Mouse (Mus musculus): Measurements from ENCODE around the gene Fbxl21. TPM values are rescaled to one million over a fixed set of nuclear protein-coding genes. Genes with fewer than 3 reads are reported as not detected.

The Fbxl21 gene
- polyA plus RNA-seq, 1 experiment: 0.09 TPM

DNA sequence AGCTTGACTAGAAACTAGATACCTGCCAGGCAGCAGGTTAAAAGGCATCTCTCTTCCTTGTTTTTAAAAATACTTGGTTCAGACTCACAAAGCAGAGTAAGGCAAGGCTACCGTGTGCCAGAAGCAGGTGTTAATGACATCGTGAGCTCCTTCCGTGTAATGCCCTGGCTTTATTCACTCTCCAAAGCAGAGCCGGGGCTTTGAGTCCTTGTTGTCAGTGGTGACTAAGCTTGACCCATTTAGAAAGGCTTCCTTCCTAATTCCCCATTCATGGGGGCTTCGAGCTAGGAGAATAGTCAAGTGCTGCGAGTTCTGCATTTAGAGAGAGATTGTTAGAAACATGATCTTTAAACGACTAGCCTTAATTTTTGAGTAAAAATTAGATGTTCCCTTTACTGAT, 5.5 kb upstream of the Fbxl21 start:
- Histone ChIP-seq H3K79me2 (ENCODE audit: control insufficient read depth, insufficient read depth) (no peaks in the 10 kb centered on the region), H3K4me3 (ENCODE audit: insufficient read depth, poor library complexity, severe bottlenecking) (no peak overlapping the region), H3K36me3 (ENCODE audit: control insufficient read depth, insufficient read depth) (no peaks in the 10 kb centered on the region), H3K27me3 (ENCODE audit: control insufficient read depth, insufficient read depth, insufficient read length) (peaks cover 4% of the 10 kb centered on the region), H3K79me3 (ENCODE audit: low read depth) (no peaks in the 10 kb centered on the region), H3ac (ENCODE audit: control insufficient read depth, insufficient read length, low read depth) (no peak overlapping the region)
- TF ChIP-seq FOSL1 (IDR thresholded peaks at IDR 0.05; ENCODE audit: insufficient read depth, low read length, poor library complexity, severe bottlenecking) (no peak), MYOG (IDR thresholded peaks at IDR 0.05; ENCODE audit: control insufficient read depth, extremely low read depth, insufficient read length) (no peak), CTCF (IDR thresholded peaks at IDR 0.05; ENCODE audit: control insufficient read depth, insufficient read depth, insufficient read length) (no peak), USF1 (IDR thresholded peaks at IDR 0.05; ENCODE audit: low read depth) (no peak), CEBPB (IDR thresholded peaks at IDR 0.05; ENCODE audit: low read depth) (no peak)

DNA sequence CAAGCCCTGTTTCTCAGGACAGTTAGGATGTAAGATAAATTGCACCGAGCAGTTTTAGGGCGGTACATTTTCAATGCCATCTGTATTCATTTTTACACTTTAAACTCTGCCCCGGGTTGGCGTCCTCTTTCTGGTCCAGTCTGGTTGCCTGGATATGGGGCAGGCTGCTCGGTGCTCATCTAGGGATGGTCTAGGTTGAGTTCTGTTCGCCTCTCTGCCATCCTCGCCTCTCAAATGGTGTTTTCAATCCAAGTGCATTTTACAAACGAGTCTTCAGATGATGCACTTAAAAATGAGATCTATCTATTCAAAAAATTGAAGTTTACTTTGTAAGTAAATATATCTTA, 522 bp downstream of the Fbxl21 start:
- TF ChIP-seq CTCF (IDR thresholded peaks at IDR 0.05; ENCODE audit: control insufficient read depth, insufficient read depth, insufficient read length) (no peak), USF1 (IDR thresholded peaks at IDR 0.05; ENCODE audit: low read depth) (no peak), FOSL1 (IDR thresholded peaks at IDR 0.05; ENCODE audit: insufficient read depth, low read length, poor library complexity, severe bottlenecking) (no peak), MYOD1 (IDR thresholded peaks at IDR 0.05; ENCODE audit: control insufficient read depth, insufficient read length, low read depth) (no peak), MAX (IDR thresholded peaks at IDR 0.05) (no peak), MYOG (IDR thresholded peaks at IDR 0.05; ENCODE audit: control insufficient read depth, extremely low read depth, insufficient read length) (no peak), CEBPB (IDR thresholded peaks at IDR 0.05; ENCODE audit: low read depth) (no peak)
- Histone ChIP-seq H3K4me3 (ENCODE audit: insufficient read depth, poor library complexity, severe bottlenecking) (peak overlapping the region; percentile 25), H3ac (ENCODE audit: control insufficient read depth, insufficient read length, low read depth) (no peak overlapping the region), H3K79me3 (ENCODE audit: low read depth) (no peaks in the 10 kb centered on the region), H3K27me3 (ENCODE audit: control insufficient read depth, insufficient read depth, insufficient read length) (peaks cover 10% of the 10 kb centered on the region), H3K79me2 (ENCODE audit: control insufficient read depth, insufficient read depth) (no peaks in the 10 kb centered on the region), H3K36me3 (ENCODE audit: control insufficient read depth, insufficient read depth) (no peaks in the 10 kb centered on the region)

DNA sequence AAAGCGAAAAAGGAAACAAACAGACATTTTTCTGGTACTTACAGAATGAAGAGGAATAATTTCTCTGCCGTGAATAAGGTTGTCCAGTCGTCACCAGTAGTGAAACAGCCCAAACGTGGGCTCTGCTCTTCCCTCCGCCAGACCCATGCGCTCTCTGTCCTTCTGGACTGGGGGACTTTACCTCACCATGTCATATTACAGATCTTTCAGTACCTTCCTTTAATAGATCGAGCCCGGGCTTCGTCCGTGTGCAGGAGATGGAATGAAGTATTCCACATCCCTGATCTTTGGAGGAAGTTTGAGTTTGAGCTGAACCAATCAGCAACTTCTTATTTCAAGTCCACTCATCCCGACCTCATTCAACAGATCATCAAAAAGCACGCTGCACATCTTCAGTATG, 4.6 kb downstream of the Fbxl21 start:
- no peak overlapping the region for H3ac ChIP-seq (ENCODE audit: control insufficient read depth, insufficient read length, low read depth)
- H3K79me3 ChIP-seq (ENCODE audit: low read depth): no peaks in the 10 kb centered on the region
- TF ChIP-seq CTCF (IDR thresholded peaks at IDR 0.05; ENCODE audit: control insufficient read depth, insufficient read depth, insufficient read length) (no peak), MYOD1 (IDR thresholded peaks at IDR 0.05; ENCODE audit: control insufficient read depth, insufficient read length, low read depth) (no peak), CEBPB (IDR thresholded peaks at IDR 0.05; ENCODE audit: low read depth) (no peak), MAX (IDR thresholded peaks at IDR 0.05) (no peak), MYOG (IDR thresholded peaks at IDR 0.05; ENCODE audit: control insufficient read depth, extremely low read depth, insufficient read length) (no peak), FOSL1 (IDR thresholded peaks at IDR 0.05; ENCODE audit: insufficient read depth, low read length, poor library complexity, severe bottlenecking) (no peak), USF1 (IDR thresholded peaks at IDR 0.05; ENCODE audit: low read depth) (no peak)
- no peak overlapping the region for H3K4me3 ChIP-seq (ENCODE audit: insufficient read depth, poor library complexity, severe bottlenecking)
- H3K79me2 ChIP-seq (ENCODE audit: control insufficient read depth, insufficient read depth): no peaks in the 10 kb centered on the region
- peaks cover 23% of the 10 kb centered on the region for H3K27me3 ChIP-seq (ENCODE audit: control insufficient read depth, insufficient read depth, insufficient read length)
- H3K36me3 ChIP-seq (ENCODE audit: control insufficient read depth, insufficient read depth): no peaks in the 10 kb centered on the region

DNA sequence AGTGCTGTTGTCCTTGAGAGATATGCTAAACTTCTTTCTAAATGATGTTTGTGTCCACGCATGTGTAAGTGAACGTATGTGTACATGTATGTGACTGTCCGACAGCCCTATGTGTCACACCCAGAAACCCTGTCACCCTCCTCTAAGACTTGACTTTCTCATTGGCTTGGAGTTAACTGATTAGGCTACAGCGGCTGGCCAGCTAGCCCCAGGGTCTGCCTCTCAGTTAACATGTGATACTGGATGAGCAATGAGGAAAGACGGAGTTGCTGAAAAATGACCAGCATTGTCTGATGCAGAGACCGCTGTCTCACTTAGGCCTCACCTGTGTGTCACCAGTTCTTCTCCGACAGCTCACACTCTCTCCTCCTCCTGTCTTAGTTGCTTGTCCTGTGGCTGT, 5.6 kb downstream of the Fbxl21 start:
- Histone ChIP-seq H3ac (ENCODE audit: control insufficient read depth, insufficient read length, low read depth) (no peak overlapping the region), H3K27me3 (ENCODE audit: control insufficient read depth, insufficient read depth, insufficient read length) (peaks cover 23% of the 10 kb centered on the region), H3K36me3 (ENCODE audit: control insufficient read depth, insufficient read depth) (no peaks in the 10 kb centered on the region), H3K4me3 (ENCODE audit: insufficient read depth, poor library complexity, severe bottlenecking) (no peak overlapping the region), H3K79me3 (ENCODE audit: low read depth) (no peaks in the 10 kb centered on the region), H3K79me2 (ENCODE audit: control insufficient read depth, insufficient read depth) (no peaks in the 10 kb centered on the region)
- TF ChIP-seq MAX (IDR thresholded peaks at IDR 0.05) (no peak), MYOG (IDR thresholded peaks at IDR 0.05; ENCODE audit: control insufficient read depth, extremely low read depth, insufficient read length) (no peak), USF1 (IDR thresholded peaks at IDR 0.05; ENCODE audit: low read depth) (no peak), FOSL1 (IDR thresholded peaks at IDR 0.05; ENCODE audit: insufficient read depth, low read length, poor library complexity, severe bottlenecking) (no peak)

DNA sequence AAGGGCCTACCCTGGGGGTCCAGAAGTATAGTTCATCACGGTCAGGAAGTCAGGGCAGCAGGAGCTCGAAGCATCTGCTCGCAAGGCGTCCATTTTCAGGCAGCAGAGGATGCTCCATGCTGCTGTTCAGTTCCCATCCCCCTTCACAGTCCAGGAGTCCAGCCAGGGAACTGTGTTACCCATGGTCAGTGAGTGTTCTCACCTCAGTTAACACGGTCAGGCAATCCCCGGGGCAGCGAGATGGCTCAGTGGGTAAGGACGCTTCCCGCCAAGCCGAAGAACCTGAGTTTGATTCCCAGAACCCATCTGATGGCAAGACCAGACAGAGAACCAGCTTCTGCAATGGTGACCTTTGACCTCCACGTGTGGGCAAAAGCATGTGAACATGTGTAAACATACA, 6.0 kb downstream of the Fbxl21 start:
- TF ChIP-seq CTCF (IDR thresholded peaks at IDR 0.05; ENCODE audit: control insufficient read depth, insufficient read depth, insufficient read length): no peak
- no peak for TF ChIP-seq FOSL1 (IDR thresholded peaks at IDR 0.05; ENCODE audit: insufficient read depth, low read length, poor library complexity, severe bottlenecking)
- TF ChIP-seq MYOG (IDR thresholded peaks at IDR 0.05; ENCODE audit: control insufficient read depth, extremely low read depth, insufficient read length): no peak
- TF ChIP-seq USF1 (IDR thresholded peaks at IDR 0.05; ENCODE audit: low read depth): no peak
- no peak for TF ChIP-seq MYOD1 (IDR thresholded peaks at IDR 0.05; ENCODE audit: control insufficient read depth, insufficient read length, low read depth)
- TF ChIP-seq MAX (IDR thresholded peaks at IDR 0.05): no peak
- TF ChIP-seq CEBPB (IDR thresholded peaks at IDR 0.05; ENCODE audit: low read depth): no peak
- Histone ChIP-seq H3K79me3 (ENCODE audit: low read depth) (no peaks in the 10 kb centered on the region), H3K4me3 (ENCODE audit: insufficient read depth, poor library complexity, severe bottlenecking) (no peak overlapping the region), H3ac (ENCODE audit: control insufficient read depth, insufficient read length, low read depth) (no peak overlapping the region), H3K79me2 (ENCODE audit: control insufficient read depth, insufficient read depth) (no peaks in the 10 kb centered on the region), H3K36me3 (ENCODE audit: control insufficient read depth, insufficient read depth) (no peaks in the 10 kb centered on the region), H3K27me3 (ENCODE audit: control insufficient read depth, insufficient read depth, insufficient read length) (peaks cover 23% of the 10 kb centered on the region)

DNA sequence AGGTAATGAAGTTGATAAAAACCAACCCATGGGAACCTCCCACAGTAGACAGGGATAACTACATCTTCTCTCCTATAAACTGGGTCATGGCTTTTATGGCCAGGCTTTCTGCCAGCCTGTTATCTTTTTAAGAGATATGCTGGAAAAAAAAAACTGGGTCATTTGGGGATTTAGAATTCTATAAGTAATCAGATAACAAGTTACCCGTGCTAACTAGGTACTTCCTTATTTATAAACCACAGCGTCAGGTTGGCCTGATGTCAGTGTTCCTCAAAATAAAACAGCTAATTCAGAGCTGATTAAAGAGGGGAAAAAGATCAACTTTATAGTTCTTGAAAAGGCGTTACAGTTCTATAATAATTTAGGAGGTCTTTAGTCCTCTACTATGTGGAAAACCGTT, 6.8 kb downstream of the Fbxl21 start:
- H3K79me2 ChIP-seq (ENCODE audit: control insufficient read depth, insufficient read depth): no peaks in the 10 kb centered on the region
- TF ChIP-seq MYOG (IDR thresholded peaks at IDR 0.05; ENCODE audit: control insufficient read depth, extremely low read depth, insufficient read length) (no peak), MAX (IDR thresholded peaks at IDR 0.05) (no peak), FOSL1 (IDR thresholded peaks at IDR 0.05; ENCODE audit: insufficient read depth, low read length, poor library complexity, severe bottlenecking) (no peak), CEBPB (IDR thresholded peaks at IDR 0.05; ENCODE audit: low read depth) (no peak), MYOD1 (IDR thresholded peaks at IDR 0.05; ENCODE audit: control insufficient read depth, insufficient read length, low read depth) (no peak)
- H3K36me3 ChIP-seq (ENCODE audit: control insufficient read depth, insufficient read depth): no peaks in the 10 kb centered on the region
- peaks cover 28% of the 10 kb centered on the region for H3K27me3 ChIP-seq (ENCODE audit: control insufficient read depth, insufficient read depth, insufficient read length)
- no peaks in the 10 kb centered on the region for H3K79me3 ChIP-seq (ENCODE audit: low read depth)
- no peak overlapping the region for H3K4me3 ChIP-seq (ENCODE audit: insufficient read depth, poor library complexity, severe bottlenecking)
- no peak overlapping the region for H3ac ChIP-seq (ENCODE audit: control insufficient read depth, insufficient read length, low read depth)

All from C2C12 (cell line).